Mouse (Mus musculus): ENCODE results near the gene Xpnpep2. TPM values are rescaled to one million over a fixed set of nuclear protein-coding genes. Genes with fewer than 3 reads are reported as not detected.
A peak's percentile ranks its signal among the peaks of the same experiment; 100 is the strongest.

The Xpnpep2 gene
- 1 to 10 TPM in 1 of 4 experiments, under 1 TPM in 3; 0.09 to 1.1 (median 0.57) TPM for total RNA-seq (2022)

DNA sequence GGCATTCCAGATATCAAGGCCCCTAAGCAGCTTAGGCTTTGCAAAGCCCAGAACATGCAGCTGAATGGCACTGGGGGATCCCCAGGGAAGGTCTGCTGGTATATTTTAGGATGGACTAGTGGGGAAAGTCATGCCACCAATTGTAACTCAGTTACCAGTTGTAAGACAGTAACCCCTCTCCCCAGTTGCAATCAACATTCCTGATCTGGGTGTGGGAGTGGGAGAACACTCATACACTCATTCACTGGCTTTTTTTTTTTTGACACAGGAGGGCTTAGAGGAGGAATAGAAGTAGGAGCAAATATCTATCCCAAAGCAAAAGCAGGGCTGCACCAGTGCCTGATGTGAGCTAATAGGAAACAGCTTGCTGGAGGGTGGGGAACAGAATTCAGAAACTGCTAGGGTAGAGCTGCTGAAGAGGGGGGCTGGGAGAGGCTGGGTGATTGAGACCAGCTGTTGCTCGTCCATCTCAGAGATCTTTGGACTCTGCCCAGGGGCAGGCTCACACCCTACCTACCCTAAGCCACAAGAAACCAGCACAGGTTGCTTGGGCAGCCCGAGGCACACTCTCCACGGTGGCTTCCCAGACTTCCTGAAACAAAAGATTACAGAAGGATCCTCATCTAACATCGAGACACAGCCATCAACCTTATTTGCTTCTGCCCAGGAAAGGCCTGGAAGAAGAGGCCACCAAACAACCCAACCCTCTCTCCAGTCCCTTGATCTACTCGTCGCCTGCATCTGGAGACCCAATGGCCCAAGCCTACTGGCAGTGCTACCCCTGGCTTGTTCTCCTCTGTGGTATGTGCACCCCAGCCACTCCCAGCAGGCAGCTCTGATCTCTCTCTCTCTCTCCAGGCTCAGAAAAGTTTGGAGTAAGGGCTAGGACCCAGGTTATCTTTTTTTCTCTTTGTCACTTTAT lies at the start of gene Xpnpep2:
Gene Xpnpep2, plus strand, starts transcription at position 332 of the 922 bp plus-strand sequence.
- no peak for DNase-seq (ENCODE audit: low spot score in 2 of 2)

GRCm38 (mm10) chrX:48062481-48062880 lies 46.0 kb upstream of the Xpnpep2 start:
- DNase-seq (ENCODE audit: low spot score in 2 of 2), result no peak

DNA sequence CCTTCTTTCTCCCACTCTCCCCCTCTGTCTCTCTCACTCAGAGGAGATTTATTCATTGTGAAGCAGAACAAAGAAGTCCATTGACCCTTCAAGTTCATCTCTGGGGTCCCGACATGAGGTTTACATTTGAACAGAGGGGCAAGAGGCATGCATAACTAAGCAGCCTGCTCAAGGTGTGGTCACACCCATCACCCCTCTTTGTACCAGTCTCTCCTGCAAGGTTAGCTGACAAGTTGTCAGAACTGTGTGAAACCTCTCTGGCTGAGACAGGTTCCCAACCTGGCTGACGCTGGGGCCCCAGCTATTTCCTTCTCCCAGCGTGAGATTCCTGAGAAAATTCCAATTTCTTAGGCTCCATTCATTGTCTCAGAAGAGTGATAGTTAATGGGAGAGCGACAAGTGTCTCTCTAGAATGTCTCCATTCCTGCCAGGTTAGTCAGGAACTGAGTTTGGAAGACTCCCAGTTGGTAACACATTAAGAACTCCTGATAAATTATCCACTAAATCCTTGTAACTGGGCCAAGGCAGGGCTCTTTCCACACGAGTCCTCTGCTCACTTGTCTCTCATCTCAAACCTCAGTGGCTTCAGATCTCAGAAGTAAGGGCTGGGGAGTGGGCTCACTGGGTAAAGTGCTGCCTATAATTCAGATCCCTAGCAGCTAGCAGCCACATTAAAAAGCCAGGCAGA lies 44.2 kb upstream of the Xpnpep2 start:
- no peak for DNase-seq (ENCODE audit: low spot score in 2 of 2)

- DNase-seq (ENCODE audit: low spot score in 2 of 2), result no peak
Measured at GRCm38 (mm10) chrX:48066891-48067290, 41.6 kb upstream of the Xpnpep2 start.

DNA sequence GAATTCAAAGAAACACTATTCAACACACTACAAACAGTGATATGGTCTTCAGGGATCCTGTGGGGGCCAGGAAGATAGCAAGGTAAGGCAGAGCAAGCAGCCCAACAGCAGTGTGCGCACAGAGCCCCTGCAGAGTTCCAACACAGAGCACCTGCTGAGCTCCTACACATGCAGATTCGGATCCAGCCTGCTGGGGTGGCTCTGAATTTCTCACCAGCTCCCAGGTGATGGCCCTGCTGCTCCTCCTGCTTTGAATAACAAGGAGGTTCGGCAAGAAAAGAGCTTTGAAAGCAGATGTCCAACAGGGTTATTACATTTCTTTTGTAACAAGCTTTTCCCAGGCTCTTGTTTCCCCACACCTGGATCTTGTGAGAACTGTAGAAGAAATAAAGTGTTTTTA lies 36.6 kb upstream of the Xpnpep2 start:
- no peak for DNase-seq (ENCODE audit: low spot score in 2 of 2)

GRCm38 (mm10) chrX:48072401-48072800 lies 36.1 kb upstream of the Xpnpep2 start:
- no peak for DNase-seq (ENCODE audit: low spot score in 2 of 2)

DNA sequence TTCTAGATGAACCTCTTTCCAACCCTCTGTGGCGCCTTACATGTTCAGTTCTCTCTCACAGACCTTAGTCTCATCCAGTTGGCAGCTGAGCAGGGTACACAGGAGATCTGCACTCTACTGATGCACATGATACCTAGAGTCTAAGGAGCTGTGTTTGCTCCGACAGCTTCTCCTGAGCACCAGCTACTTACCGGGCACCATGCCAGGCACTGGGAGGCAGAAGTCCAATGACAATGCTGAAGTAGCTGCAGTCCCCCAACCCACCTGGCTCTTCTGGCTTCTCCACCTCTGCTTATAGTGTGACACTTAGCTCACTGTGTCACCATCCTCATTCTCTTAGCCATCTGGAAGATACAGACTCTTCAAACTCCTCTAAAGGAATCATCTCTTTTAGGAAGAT lies 33.8 kb upstream of the Xpnpep2 start:
- peak in 1 of 2 experiments; percentile 16 for DNase-seq (ENCODE audit: low spot score in 2 of 2)

- DNase-seq (ENCODE audit: low spot score in 2 of 2), result no peak
Measured at GRCm38 (mm10) chrX:48076806-48077425, 31.6 kb upstream of the Xpnpep2 start.

GRCm38 (mm10) chrX:48082364-48082763 lies 26.2 kb upstream of the Xpnpep2 start:
- DNase-seq (ENCODE audit: low spot score in 2 of 2), result no peak

GRCm38 (mm10) chrX:48092129-48092528 lies 16.4 kb upstream of the Xpnpep2 start:
- DNase-seq (ENCODE audit: low spot score in 2 of 2), result no peak

GRCm38 (mm10) chrX:48093555-48093954 lies 15.0 kb upstream of the Xpnpep2 start:
- no peak for DNase-seq (ENCODE audit: low spot score in 2 of 2)

DNA sequence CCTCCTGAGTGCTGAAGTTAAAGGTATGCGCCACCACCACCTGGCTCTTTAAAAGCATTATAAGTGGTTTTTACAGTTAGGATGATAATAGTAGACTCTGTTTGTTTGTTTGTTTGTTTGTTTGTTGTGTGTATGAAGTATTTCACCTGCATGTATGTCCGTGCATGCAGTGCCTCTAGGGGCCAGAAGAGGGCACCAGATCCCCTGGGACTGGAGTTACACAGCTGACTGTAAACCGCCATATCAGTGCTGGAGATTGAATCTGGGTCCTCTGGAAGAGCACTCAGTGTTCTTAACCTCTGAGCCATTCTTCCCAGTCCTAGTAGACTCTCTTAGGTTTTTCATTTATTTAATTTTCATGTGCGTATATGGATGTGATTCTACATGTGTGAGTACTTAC lies 13.9 kb upstream of the Xpnpep2 start:
- DNase-seq (ENCODE audit: low spot score in 2 of 2), result no peak

DNA sequence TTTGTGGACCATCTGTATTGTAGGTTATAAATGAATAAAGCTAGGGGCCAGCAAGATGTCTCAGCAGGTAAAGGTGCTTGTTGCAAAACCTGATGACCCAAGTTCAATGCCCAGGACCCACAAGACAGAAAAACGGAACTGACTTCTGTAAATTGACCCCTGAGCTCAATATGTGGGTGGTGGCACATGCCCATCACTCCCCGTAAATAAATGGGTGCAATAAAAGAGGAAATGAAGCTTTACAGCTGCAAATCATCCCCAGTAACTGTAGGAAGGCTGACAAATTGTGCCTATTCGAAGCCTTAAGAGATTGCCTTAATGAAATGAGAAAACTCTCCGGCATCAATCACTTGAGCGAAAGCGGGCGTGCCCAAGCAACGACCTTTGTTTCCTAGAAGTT lies 11.9 kb upstream of the Xpnpep2 start:
- DNase-seq (ENCODE audit: low spot score in 2 of 2), result no peak

GRCm38 (mm10) chrX:48098470-48099129 lies 9.9 kb upstream of the Xpnpep2 start:
- no peak for DNase-seq (ENCODE audit: low spot score in 2 of 2)

GRCm38 (mm10) chrX:48099871-48100270 lies 8.7 kb upstream of the Xpnpep2 start:
- no peak for DNase-seq (ENCODE audit: low spot score in 2 of 2)

- DNase-seq (ENCODE audit: low spot score in 2 of 2), result no peak
Measured at GRCm38 (mm10) chrX:48103256-48103655, 5.3 kb upstream of the Xpnpep2 start.

GRCm38 (mm10) chrX:48104736-48105441 lies 3.6 kb upstream of the Xpnpep2 start:
- DNase-seq (ENCODE audit: low spot score in 2 of 2), result peak in 1 of 2 experiments; percentile 61

GRCm38 (mm10) chrX:48106226-48106625 lies 2.3 kb upstream of the Xpnpep2 start:
- no peak for DNase-seq (ENCODE audit: low spot score in 2 of 2)

DNA sequence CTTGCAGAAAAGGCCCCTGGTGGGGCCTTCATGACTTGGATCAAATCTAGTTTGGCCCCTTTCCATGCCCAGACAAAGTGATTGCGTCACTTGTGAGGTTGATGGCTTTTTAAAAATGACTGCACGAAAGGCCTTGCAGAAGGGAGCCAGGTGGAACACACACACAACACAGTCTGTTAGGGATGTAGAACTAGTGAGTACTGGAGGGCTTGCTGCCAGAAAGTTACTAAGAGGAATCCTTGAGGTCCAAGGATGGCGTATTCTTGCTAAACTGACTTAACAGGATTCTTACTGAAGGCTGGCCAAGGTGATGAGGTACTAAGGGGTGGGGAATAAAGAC lies 761 bp downstream of the Xpnpep2 start:
- no peak for DNase-seq (ENCODE audit: low spot score in 2 of 2)

DNA sequence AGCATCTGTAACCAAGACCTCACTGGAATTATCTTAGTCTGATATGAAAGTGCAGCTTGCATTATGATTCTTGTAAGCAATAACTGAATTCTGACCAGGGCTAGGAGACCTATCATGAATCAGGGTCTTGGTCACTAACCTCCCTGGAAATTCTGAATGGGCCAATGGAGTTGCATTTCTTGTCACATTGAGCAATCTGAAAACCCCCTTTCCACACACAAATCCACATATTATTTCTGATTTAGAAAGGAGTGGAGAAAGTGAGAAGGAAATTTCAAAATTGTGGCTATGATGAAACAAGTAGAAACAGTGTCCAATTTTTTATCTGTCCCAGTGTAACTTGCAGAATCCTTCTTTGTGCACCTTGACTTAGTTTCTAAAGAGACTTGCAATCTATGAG lies 10.8 kb downstream of the Xpnpep2 start:
- DNase-seq (ENCODE audit: low spot score in 2 of 2), result no peak
